Mouse (Mus musculus) megakaryocyte, embryonic 14.5 days (primary cell): ENCODE results near the gene Syce3.

ENCODE experiments used
- FLI1 ChIP-seq: IDR thresholded peaks from 2 replicates; pipeline ENCODE4 v1.6.1; 2012; ENCODE audit warnings: low read length, inconsistent platforms, mixed read lengths
- GATA1 ChIP-seq: IDR thresholded peaks from 3 replicates; pipeline ENCODE4 v1.6.1; 2012; ENCODE audit warnings: mixed read lengths, low read length, inconsistent platforms, borderline replicate concordance

DNA sequence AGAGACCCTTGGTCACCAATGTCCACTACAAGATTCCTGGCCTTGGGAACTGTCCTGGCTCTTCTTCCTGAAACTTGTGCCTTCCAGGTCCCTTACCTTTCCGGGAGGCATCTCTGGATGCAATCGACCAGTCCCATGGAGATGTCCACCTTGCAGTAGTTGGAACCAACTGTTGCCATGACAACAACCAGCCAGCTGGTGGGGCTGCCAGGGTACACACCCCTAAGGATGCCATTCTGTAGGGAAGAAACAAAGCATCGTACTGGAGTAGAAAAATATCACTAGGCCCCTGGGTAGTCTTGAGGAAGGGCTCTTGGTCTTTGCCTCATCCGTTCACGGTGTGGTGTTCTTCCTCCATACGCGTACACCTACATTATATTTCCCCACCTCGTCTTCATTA, 14.3 kb upstream of the Syce3 start:
- TF ChIP-seq GATA1, result no peak
- no peak for TF ChIP-seq FLI1
